Mouse (Mus musculus) G1E (cell line): ENCODE measurements around the gene Dennd2a. TPM values are rescaled to one million over a fixed set of nuclear protein-coding genes. Genes with fewer than 3 reads are reported as not detected.

Experiments
- ATAC-seq: 2 replicates; pipeline ENCODE4 v1.8.0; 2016; ENCODE audit warnings: mild to moderate bottlenecking; ENCODE audit not compliant: insufficient number of reproducible peaks, poor library complexity, low FRiP score, severe bottlenecking; ENCODE audit errors: extremely low read depth
- DNase-seq: peaks from one replicate; pipeline ENCODE4 v3.0.0; 2012; ENCODE audit warnings: low spot score
- H3K27me3 ChIP-seq: 2 replicates; pipeline ENCODE4 v1.6.1; 2012; ENCODE audit warnings: mild to moderate bottlenecking, low read length, inconsistent platforms; ENCODE audit not compliant: insufficient read depth
- H3K36me3 ChIP-seq: replicated peaks from 2 replicates; pipeline ENCODE3; 2012; ENCODE audit warnings: mild to moderate bottlenecking, inconsistent platforms
- H3K4me1 ChIP-seq: 2 replicates; pipeline ENCODE4 v1.6.1; 2012; ENCODE audit warnings: low read depth, low read length, inconsistent platforms, mixed read lengths; ENCODE audit not compliant: insufficient read depth
- H3K4me3 ChIP-seq: 2 replicates; pipeline ENCODE4 v1.5.1; 2012; ENCODE audit warnings: low read depth, mild to moderate bottlenecking, inconsistent platforms, low read length, moderate library complexity, mixed read lengths
- H3K9me3 ChIP-seq: replicated peaks from 2 replicates; pipeline ENCODE4 v1.6.1; 2012; ENCODE audit warnings: inconsistent platforms
- CTCF ChIP-seq: IDR thresholded peaks from 2 replicates; pipeline ENCODE4 v1.5.1; 2012; ENCODE audit warnings: low read depth, low read length, inconsistent platforms, mixed read lengths
- GATA1 ChIP-seq: IDR thresholded peaks from 2 replicates; pipeline ENCODE4 v1.6.1; 2012; ENCODE audit warnings: borderline replicate concordance, low read length, inconsistent platforms, mixed read lengths
- GATA2 ChIP-seq: IDR thresholded peaks from 2 replicates; pipeline ENCODE4 v1.6.1; 2012; ENCODE audit warnings: low read depth, low read length, inconsistent platforms, borderline replicate concordance
- POLR2AphosphoS5 ChIP-seq: IDR thresholded peaks from 2 replicates; pipeline ENCODE4 v1.6.1; 2012; ENCODE audit warnings: low read depth, low read length, inconsistent platforms; ENCODE audit not compliant: insufficient replicate concordance
- TAL1 ChIP-seq: conservative IDR thresholded peaks from 2 replicates; pipeline ENCODE4 v1.6.1; 2012; ENCODE audit warnings: low read depth, low read length, inconsistent platforms, mixed read lengths
- polyA plus RNA-seq: library from polyadenylated mRNA; stranded (reverse); fragments of >175 nt; gene quantifications from 2 replicates; pipeline ENCODE4 v1.2.3, GENCODE M21; 2012
- total RNA-seq, 2 experiments: library from RNA; stranded (forward) in 1 of 2; stranded (reverse) in 1 of 2; fragments of 200-1000 nt in 1 of 2; fragments of >200 nt in 1 of 2; fragmentation: Nextera tagmentation in 1 of 2; gene quantifications; 2 replicates each; pipeline ENCODE4 v1.2.3; 2014 to 2017

Gene Dennd2a
- total and polyA plus RNA-seq, 3 experiments: 0.38 TPM; not detected in 2

- no peak for ATAC-seq
- Histone ChIP-seq H3K4me3 (no peak overlapping the region), H3K36me3 (no peaks in the 10 kb centered on the region), H3K4me1 (no peaks in the 10 kb centered on the region), H3K9me3 (no peaks in the 10 kb centered on the region), H3K27me3 (peaks cover 12% of the 10 kb centered on the region; the same call in 1 of the 2 replicates)
- no peak for DNase-seq
- TF ChIP-seq CTCF (no peak), POLR2AphosphoS5 (no peak), GATA1 (no peak), TAL1 (no peak), GATA2 (no peak)
Observed at GRCm38 (mm10) chr6:39527811-39528210, 29.9 kb downstream of the Dennd2a start.

DNA sequence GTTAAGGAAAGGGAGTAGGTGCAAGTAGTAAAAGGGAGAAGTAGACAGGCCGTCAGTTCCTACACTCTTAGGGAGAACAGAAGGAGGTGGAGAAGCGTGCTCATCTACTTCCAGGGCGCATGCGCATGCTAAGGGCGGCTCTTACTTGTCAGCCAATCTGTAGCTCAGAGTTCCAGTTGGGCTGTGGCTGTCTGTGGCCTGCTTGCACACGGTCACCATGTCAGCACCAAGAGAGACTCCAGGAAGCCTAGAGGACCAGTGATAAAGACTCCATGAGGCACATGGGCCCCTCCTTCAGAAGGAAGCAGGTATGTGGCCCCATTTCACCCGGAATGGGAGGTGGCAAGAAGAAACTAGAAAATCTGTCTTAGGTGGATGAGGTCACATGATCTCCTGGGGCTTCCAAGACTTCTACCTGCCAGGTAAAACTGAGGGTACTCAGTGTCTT lies 30.3 kb downstream of the Dennd2a start:
- no peak for ATAC-seq
- no peak for TF ChIP-seq GATA1
- no peak for TF ChIP-seq CTCF
- TF ChIP-seq TAL1: no peak
- no peak for TF ChIP-seq POLR2AphosphoS5
- TF ChIP-seq GATA2: no peak
- no peak for DNase-seq
- Histone ChIP-seq H3K36me3 (no peaks in the 10 kb centered on the region), H3K4me3 (no peak overlapping the region), H3K4me1 (no peaks in the 10 kb centered on the region), H3K9me3 (no peaks in the 10 kb centered on the region), H3K27me3 (peaks cover 15% of the 10 kb centered on the region; the same call in 1 of the 2 replicates)

DNA sequence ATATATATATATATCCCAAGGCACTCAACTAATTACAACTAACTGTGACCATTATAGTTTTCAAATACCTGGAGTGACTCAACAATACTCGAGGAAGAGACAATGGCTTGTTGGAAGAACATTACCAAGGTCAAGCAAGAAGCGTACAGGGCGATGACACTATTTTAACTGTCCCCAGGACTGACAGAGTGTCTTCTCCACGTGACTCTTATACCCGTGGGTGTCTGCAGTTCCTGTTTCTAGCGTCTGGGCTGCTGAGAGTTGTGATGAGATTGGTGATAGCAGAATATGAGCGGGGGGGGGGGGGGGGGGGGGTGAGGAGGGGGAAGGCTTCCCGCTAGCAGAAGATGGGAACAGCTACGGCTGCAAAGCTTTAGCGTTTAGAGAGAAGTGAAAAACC lies 30.9 kb downstream of the Dennd2a start:
- peaks cover 13% of the 10 kb centered on the region; the same call in 1 of the 2 replicates for H3K27me3 ChIP-seq
- no peak overlapping the region for H3K4me3 ChIP-seq
- H3K4me1 ChIP-seq: no peaks in the 10 kb centered on the region
- ATAC-seq: no peak
- no peaks in the 10 kb centered on the region for H3K36me3 ChIP-seq
- TF ChIP-seq TAL1: no peak
- no peak for TF ChIP-seq GATA2
- no peak for TF ChIP-seq CTCF
- TF ChIP-seq GATA1: no peak
- TF ChIP-seq POLR2AphosphoS5: no peak
- H3K9me3 ChIP-seq: no peaks in the 10 kb centered on the region
- no peak for DNase-seq

- DNase-seq (no peak), ATAC-seq (no peak)
- TF ChIP-seq CTCF: no peak
- H3K9me3 ChIP-seq: no peaks in the 10 kb centered on the region
- H3K4me3 ChIP-seq: no peak overlapping the region
- H3K27me3 ChIP-seq: peaks cover 10% of the 10 kb centered on the region
- H3K4me1 ChIP-seq: no peaks in the 10 kb centered on the region
- no peaks in the 10 kb centered on the region for H3K36me3 ChIP-seq
Observed at GRCm38 (mm10) chr6:39523161-39523560, 34.5 kb downstream of the Dennd2a start.

DNA sequence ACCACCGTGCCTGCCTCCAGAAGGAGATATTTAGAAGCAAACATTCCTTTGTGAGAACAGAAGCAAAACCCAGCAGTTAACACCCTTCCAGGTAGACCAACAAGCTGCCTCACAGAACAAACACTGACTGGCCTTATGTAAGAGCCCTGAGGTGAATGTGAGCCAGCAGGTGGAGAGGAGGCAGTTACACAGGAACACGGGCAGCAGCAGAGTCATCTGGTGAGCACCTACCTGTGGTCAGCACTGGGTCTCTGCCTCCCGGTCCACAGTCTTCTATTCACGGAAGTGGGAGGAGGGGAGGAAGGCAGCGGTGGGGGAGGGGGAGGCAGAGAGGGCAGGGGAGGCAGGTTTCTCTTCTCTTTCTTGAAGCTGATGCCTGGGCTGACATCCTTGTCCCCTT lies 35.2 kb downstream of the Dennd2a start:
- ATAC-seq (no peak), DNase-seq (no peak)
- H3K36me3 ChIP-seq: no peaks in the 10 kb centered on the region

DNA sequence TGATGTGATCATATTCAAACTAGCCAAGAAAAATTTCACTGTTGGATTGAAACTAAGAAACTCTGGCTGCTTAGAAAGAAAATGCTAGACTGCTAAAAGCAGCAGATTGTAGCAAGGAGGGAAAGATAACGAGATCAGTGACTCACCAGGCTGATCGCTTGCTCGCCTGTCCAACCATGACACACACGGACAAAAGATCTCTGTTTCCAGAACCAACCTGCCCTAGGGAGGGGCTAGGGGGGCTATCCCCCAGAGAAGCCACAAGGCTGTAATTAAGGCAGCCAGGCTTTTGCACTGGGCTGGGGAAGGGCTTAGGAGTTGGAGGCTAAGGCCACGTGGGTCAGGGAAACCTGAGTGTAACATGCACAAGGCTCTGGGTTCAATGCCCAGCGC lies 41.9 kb downstream of the Dennd2a start:
- no peaks in the 10 kb centered on the region for H3K36me3 ChIP-seq
- TF ChIP-seq CTCF (no peak), TAL1 (no peak), POLR2AphosphoS5 (no peak), GATA1 (no peak)
- peaks cover 3% of the 10 kb centered on the region for H3K27me3 ChIP-seq
- H3K9me3 ChIP-seq: no peaks in the 10 kb centered on the region
- no peaks in the 10 kb centered on the region for H3K4me1 ChIP-seq
- ATAC-seq: no peak
- DNase-seq: no peak
- no peak overlapping the region for H3K4me3 ChIP-seq

More for the DNA sequence above, 35.2 kb downstream of the Dennd2a start:
- TF ChIP-seq POLR2AphosphoS5 (no peak), CTCF (no peak), GATA2 (no peak), GATA1 (no peak), TAL1 (no peak)
- Histone ChIP-seq H3K4me3 (no peak overlapping the region), H3K9me3 (no peaks in the 10 kb centered on the region), H3K27me3 (peaks cover 10% of the 10 kb centered on the region), H3K4me1 (no peaks in the 10 kb centered on the region)

DNA sequence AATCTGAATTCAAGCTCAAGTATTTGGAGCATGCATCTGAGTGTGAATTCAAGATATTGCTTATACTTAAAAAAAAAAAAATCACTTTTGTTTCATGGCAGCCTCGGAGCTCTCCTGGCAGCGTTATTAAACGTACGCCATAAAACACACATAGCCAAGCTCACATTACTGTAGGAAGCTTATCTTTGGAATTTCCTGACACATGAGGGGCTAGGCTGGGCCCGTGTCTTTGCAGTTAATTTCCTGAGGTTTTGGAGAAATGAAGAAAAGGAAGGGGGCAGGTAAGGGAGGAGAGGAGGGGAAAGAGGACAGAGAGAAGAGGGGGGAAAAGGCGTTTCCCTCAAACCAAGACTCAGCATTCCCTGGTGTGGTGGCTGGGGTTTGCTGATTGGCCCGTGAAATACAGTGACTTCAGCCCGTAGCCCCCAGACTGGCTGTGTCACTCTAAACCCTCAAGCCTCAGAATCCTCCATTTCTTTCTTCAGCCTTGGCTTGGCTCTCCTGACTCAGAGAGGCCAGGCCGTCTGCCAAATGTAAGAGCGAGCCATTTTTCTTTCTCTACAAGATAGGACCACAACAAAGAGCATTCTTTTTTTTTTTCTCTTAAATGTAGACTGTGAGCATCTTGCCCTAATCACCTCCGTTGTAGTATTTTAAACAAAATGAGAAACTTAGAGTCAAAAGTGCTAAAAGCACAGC lies 42.5 kb downstream of the Dennd2a start:
- no peaks in the 10 kb centered on the region for H3K4me1 ChIP-seq
- no peak for TF ChIP-seq POLR2AphosphoS5
- no peak for TF ChIP-seq TAL1
- TF ChIP-seq CTCF: no peak
- no peak for TF ChIP-seq GATA1
- TF ChIP-seq GATA2: no peak
- H3K4me3 ChIP-seq: no peak overlapping the region
- peaks cover 3% of the 10 kb centered on the region for H3K27me3 ChIP-seq
- no peaks in the 10 kb centered on the region for H3K36me3 ChIP-seq
- DNase-seq (no peak), ATAC-seq (no peak)
- H3K9me3 ChIP-seq: no peaks in the 10 kb centered on the region
